Comparison of ENCODE assay signal across 9 mouse cellular contexts in the genomic region with DNA sequence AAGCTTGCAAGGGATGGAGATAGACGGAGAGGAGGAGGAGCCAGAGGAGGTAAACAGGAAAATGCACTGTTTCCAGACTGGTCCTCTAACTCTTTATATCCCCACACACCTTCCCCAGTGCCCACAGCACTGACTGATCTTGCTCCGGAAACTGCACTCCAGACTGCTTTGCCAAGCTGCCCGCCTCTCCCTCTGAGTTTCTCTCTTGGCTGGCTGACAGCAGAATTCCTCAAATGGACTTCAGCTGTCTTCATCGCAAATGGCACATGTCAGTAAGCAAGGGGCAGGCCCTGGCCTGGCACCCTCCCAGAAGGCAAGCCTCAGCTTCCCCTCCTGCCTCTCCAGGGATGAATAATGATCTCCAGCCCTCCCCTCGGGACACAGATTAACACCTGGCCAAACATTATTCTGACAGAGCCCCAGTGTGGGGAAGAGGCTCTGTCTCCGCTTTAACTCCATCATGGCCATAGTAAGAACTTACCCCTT.
DNase-seq lines count a peak whose midpoint lies in the region; ATAC-seq and TF ChIP-seq lines count a peak whose summit lies in the region.
"Had no signal": no experiment of that assay in that cellular context is flagged by ENCODE, and none has a peak within 500 bp of the region (broad histone marks: within the 10 kb centered on the region; RNA-seq: fewer than 3 reads in every experiment).

No protein-coding gene starts in this region.

- TF ChIP-seq CTCF in brain, embryonic 14.5 days (IDR thresholded peaks at IDR 0.05; ENCODE audit: borderline replicate concordance, extremely low read depth, insufficient read depth, insufficient read length), result no peak

- no peak for TF ChIP-seq POLR2A in brain, embryonic 14.5 days (IDR thresholded peaks at IDR 0.05; ENCODE audit: borderline replicate concordance, extremely low read depth, insufficient read depth, insufficient read length, poor library complexity, severe bottlenecking)

- no peaks in the 10 kb centered on the region for H3K9me3 ChIP-seq in kidney, embryonic 14.5 days (ENCODE audit: control insufficient read depth, low read length)
- H3K9me3 ChIP-seq in midbrain, embryonic 15.5 days, result no peaks in the 10 kb centered on the region

- H3K9ac ChIP-seq in kidney, embryonic 14.5 days (ENCODE audit: low read depth, low read length), result no peak overlapping the region
- H3K9ac ChIP-seq in midbrain, embryonic 15.5 days, result no peak overlapping the region

- 10% methylated on average over 6 of the region's 6 CpGs for WGBS in kidney, embryonic 14.5 days
- WGBS in midbrain, embryonic 15.5 days, result 34% methylated on average over 6 of the region's 6 CpGs

- peak overlapping the region; percentile 13; the same call in 1 of the 2 replicates for H3K4me2 ChIP-seq in kidney, embryonic 14.5 days (replicated peaks; ENCODE audit: low read depth, low read length)
- peak overlapping the region; percentile 1; the same call in 1 of the 2 replicates for H3K4me2 ChIP-seq in midbrain, embryonic 15.5 days

- H3K27me3 ChIP-seq in kidney, embryonic 14.5 days (ENCODE audit: control insufficient read depth, insufficient read depth, low read length), result no peaks in the 10 kb centered on the region
- H3K27me3 ChIP-seq in midbrain, embryonic 15.5 days (replicated peaks), result no peaks in the 10 kb centered on the region

- peak; percentile 80 for DNase-seq in brain, embryonic 14.5 days (ENCODE audit: low read depth)
- peak; percentile 85 to 90 for DNase-seq in cerebellum, postnatal 10 days
- DNase-seq in heart, adult 9 months (ENCODE audit: low spot score in 2 of 2), result peak; percentile 9 to 19
- no peak for DNase-seq in left cerebral cortex, adult 9 months (ENCODE audit: low spot score in 2 of 2)

- H3K4me3 ChIP-seq in kidney, embryonic 14.5 days (ENCODE audit: low read length), result no peak overlapping the region
- no peak overlapping the region for H3K4me3 ChIP-seq in midbrain, embryonic 15.5 days
- H3K4me3 ChIP-seq: layer of hippocampus, adult 2 months had no signal

- H3K36me3 ChIP-seq in kidney, embryonic 14.5 days (ENCODE audit: control insufficient read depth, insufficient read depth, low read length), result no peaks in the 10 kb centered on the region
- no peaks in the 10 kb centered on the region for H3K36me3 ChIP-seq in midbrain, embryonic 15.5 days (replicated peaks)

- no peak overlapping the region for H3K27ac ChIP-seq in kidney, embryonic 14.5 days (ENCODE audit: low read depth, low read length)
- H3K27ac ChIP-seq in midbrain, embryonic 15.5 days, result no peak overlapping the region
- H3K27ac ChIP-seq: layer of hippocampus, adult 2 months had no signal

- peak; percentile 69 for ATAC-seq in kidney, embryonic 14.5 days (ENCODE audit: low FRiP score, low TSS enrichment)
- ATAC-seq in midbrain, embryonic 15.5 days (replicated peaks), result no peak
- no peak for ATAC-seq in megakaryocyte, adult 5-6 weeks (ENCODE audit: poor library complexity, severe bottlenecking)
- no peak for ATAC-seq in megakaryocyte-erythroid progenitor cell, adult 5-6 weeks (replicated peaks; ENCODE audit: low FRiP score, low TSS enrichment, poor library complexity, severe bottlenecking)

- H3K4me1 ChIP-seq in kidney, embryonic 14.5 days (ENCODE audit: control insufficient read depth, insufficient read depth, low read length), result peaks cover 12% of the 10 kb centered on the region
- H3K4me1 ChIP-seq in midbrain, embryonic 15.5 days, result peaks cover 14% of the 10 kb centered on the region

Comparison
In these comparisons a context has a peak if more than half of its experiments do, and no peak if none do; other contexts are left out.
1. DNase-seq: peak in brain, embryonic 14.5 days (single experiment), cerebellum, postnatal 10 days (2 of 2) and heart, adult 9 months (2 of 2); none in left cerebral cortex, adult 9 months (0 of 2).